Mouse (Mus musculus) embryonic fibroblast, embryonic 13.5 days (primary cell): Measurements from ENCODE around the gene Sult1c1. TPM values are rescaled to one million over a fixed set of nuclear protein-coding genes. Genes with fewer than 3 reads are reported as not detected.
"Not testable (repeated sequence)": the region's sequence is repeated elsewhere in the genome, so short reads cannot be mapped to it uniquely, and the experiment has no call there.

Experiments used
- H3K27ac ChIP-seq: 2 replicates; pipeline ENCODE4 v1.5.1; 2012; ENCODE audit warnings: low read length, control low read depth, inconsistent platforms; ENCODE audit not compliant: insufficient read depth
- H3K4me1 ChIP-seq: 2 replicates; pipeline ENCODE4 v1.6.1; 2011; ENCODE audit warnings: low read length; ENCODE audit not compliant: control insufficient read depth, insufficient read depth
- H3K4me3 ChIP-seq: 2 replicates; pipeline ENCODE4 v1.5.1; 2011; ENCODE audit warnings: mild to moderate bottlenecking, control low read depth, low read length; ENCODE audit not compliant: insufficient read depth
- CTCF ChIP-seq: IDR thresholded peaks from 2 replicates; pipeline ENCODE4 v1.5.1; 2011; ENCODE audit warnings: mild to moderate bottlenecking, control low read depth, low read length, moderate library complexity, borderline replicate concordance; ENCODE audit not compliant: insufficient read depth
- POLR2A ChIP-seq: IDR thresholded peaks from 2 replicates; pipeline ENCODE4 v1.6.1; 2011; ENCODE audit warnings: low read depth, mild to moderate bottlenecking, control low read depth, low read length, moderate library complexity
- polyA plus RNA-seq: library from polyadenylated mRNA; stranded (reverse); fragments of >200 nt; gene quantifications from 2 replicates; pipeline ENCODE4 v1.2.4, GENCODE M21; 2011; ENCODE audit warnings: low read depth; ENCODE audit not compliant: missing spikeins, insufficient read length

Gene Sult1c1
- polyA plus RNA-seq = not detected in 2 replicates

- TF ChIP-seq POLR2A (no peak), CTCF (no peak)
- no peak within 1 kb of the TSS for H3K4me3 ChIP-seq
- no peaks in the 10 kb centered on the region for H3K4me1 ChIP-seq
- no peak within 1 kb of the TSS for H3K27ac ChIP-seq
Observed at GRCm38 (mm10) chr17:53990574-53990973, at the start of gene Sult1c1. Gene Sult1c1 (minus strand): TSS chr17:53990674.

DNA sequence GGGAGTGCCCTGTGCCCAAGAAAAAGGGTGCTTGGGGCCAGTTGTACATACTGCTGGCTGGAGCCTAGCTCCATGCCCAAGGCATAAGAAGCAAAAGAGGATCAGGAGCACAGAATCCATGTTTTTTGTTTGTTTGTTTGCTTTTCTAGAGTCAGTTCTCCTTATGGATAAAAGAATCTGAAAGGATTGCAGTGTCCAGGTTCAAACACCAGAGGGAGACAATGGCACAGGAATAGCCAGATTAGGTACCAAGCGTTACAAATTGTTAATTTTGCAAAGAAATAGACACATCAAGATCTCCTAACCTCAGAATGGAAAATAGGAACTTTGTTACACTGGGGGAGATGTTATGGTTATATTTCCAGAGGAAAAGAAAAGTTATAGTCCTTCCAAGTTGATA is 23.7 kb upstream of the Sult1c1 start:
- no peak overlapping the region for H3K4me3 ChIP-seq
- no peaks in the 10 kb centered on the region for H3K4me1 ChIP-seq
- TF ChIP-seq CTCF (no peak), POLR2A (no peak)
- no peak overlapping the region for H3K27ac ChIP-seq

GRCm38 (mm10) chr17:54011196-54011595 is 20.7 kb upstream of the Sult1c1 start:
- Histone ChIP-seq H3K27ac (no peak overlapping the region), H3K4me1 (no peaks in the 10 kb centered on the region), H3K4me3 (no peak overlapping the region)
- TF ChIP-seq POLR2A (no peak), CTCF (no peak)

GRCm38 (mm10) chr17:54010536-54010935 is 20.1 kb upstream of the Sult1c1 start:
- H3K4me3 ChIP-seq, H3K4me1 ChIP-seq, H3K27ac ChIP-seq: not testable (repeated sequence)

GRCm38 (mm10) chr17:54003522-54003921 is 13.0 kb upstream of the Sult1c1 start:
- H3K4me3 ChIP-seq = no peak overlapping the region
- H3K4me1 ChIP-seq = no peaks in the 10 kb centered on the region
- no peak overlapping the region for H3K27ac ChIP-seq
- TF ChIP-seq POLR2A (no peak), CTCF (no peak)

DNA sequence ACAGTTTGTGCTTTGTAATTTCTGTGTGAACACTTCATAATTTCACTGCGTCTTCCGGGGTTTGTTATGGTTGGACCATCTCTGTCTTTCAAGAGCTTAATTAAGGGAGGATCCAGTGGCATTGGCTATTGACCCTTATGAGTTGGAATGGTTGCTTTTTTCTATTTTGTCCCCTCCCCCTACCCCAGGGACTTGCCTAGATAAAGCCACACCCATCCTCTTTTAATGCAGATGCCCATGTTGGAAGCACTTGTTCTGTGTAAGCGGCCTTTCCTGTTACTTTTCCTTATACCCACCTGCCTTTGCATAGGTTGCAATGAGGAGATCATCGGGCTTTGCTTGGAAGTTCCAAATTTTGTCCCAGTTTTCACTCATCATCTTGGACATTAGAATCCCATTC is 16.9 kb downstream of the Sult1c1 start:
- Histone ChIP-seq H3K4me1 (no peaks in the 10 kb centered on the region), H3K27ac (no peak overlapping the region)
- TF ChIP-seq CTCF = no peak
- no peak for TF ChIP-seq POLR2A

GRCm38 (mm10) chr17:53941569-53942162 is 48.8 kb downstream of the Sult1c1 start:
- Histone ChIP-seq H3K4me3 (no peak overlapping the region), H3K27ac (no peak overlapping the region), H3K4me1 (no peaks in the 10 kb centered on the region)
- TF ChIP-seq POLR2A (no peak), CTCF (no peak)

More for the DNA sequence above, 16.9 kb downstream of the Sult1c1 start:
- no peak overlapping the region for H3K4me3 ChIP-seq

- TF ChIP-seq CTCF = no peak
- TF ChIP-seq POLR2A = no peak
- Histone ChIP-seq H3K27ac (no peak overlapping the region), H3K4me1 (no peaks in the 10 kb centered on the region), H3K4me3 (no peak overlapping the region)
Observed at GRCm38 (mm10) chr17:53940726-53941125, 49.7 kb downstream of the Sult1c1 start.

Other genes with a start within 250 kb of the Sult1c1 start
- gene Sult1c2, start 144.3 kb downstream of the Sult1c1 start, polyA plus RNA-seq = not detected in 2 replicates